Mouse (Mus musculus) forebrain, embryonic 16.5 days (tissue): ENCODE results near the gene Adam12. TPM values are rescaled to one million over a fixed set of nuclear protein-coding genes. Genes with fewer than 3 reads are reported as not detected.

Source experiments
- ATAC-seq: fragments of 200-750 bp; cut with Nextera tagmentation; 2 replicates; pipeline ENCODE4 v1.8.0; 2017; ENCODE audit warnings: mild to moderate bottlenecking, moderate library complexity
- H3K27ac ChIP-seq: fragments of 300-500 bp; sonication (generic); 2 replicates; pipeline ENCODE4 v1.5.1; 2014; ENCODE audit warnings: low read length, control low read depth
- H3K27me3 ChIP-seq: fragments of 300-500 bp; sonication (generic); replicated peaks from 2 replicates; pipeline ENCODE4 v1.6.1; 2014; ENCODE audit warnings: low read length; ENCODE audit not compliant: control insufficient read depth, insufficient read depth
- H3K36me3 ChIP-seq: fragments of 300-500 bp; sonication (generic); 2 replicates; pipeline ENCODE4 v1.6.1; 2014; ENCODE audit not compliant: control insufficient read depth, insufficient read depth
- H3K4me1 ChIP-seq: fragments of 300-500 bp; sonication (generic); replicated peaks from 2 replicates; pipeline ENCODE4 v1.6.1; 2014; ENCODE audit warnings: low read length; ENCODE audit not compliant: control insufficient read depth, insufficient read depth
- H3K4me2 ChIP-seq: fragments of 300-500 bp; sonication (generic); 2 replicates; pipeline ENCODE4 v1.6.1; 2014; ENCODE audit warnings: mild to moderate bottlenecking, low read length, control low read depth
- H3K4me3 ChIP-seq: fragments of 300-500 bp; sonication (generic); replicated peaks from 2 replicates; pipeline ENCODE4 v1.5.1; 2014; ENCODE audit warnings: mild to moderate bottlenecking, low read length, control low read depth
- H3K9ac ChIP-seq: fragments of 300-500 bp; sonication (generic); replicated peaks from 2 replicates; pipeline ENCODE4 v1.6.1; 2014; ENCODE audit warnings: low read depth, low read length, control low read depth
- H3K9me3 ChIP-seq: fragments of 300-500 bp; sonication (generic); 2 replicates; pipeline ENCODE4 v1.6.1; 2016; ENCODE audit warnings: low read length; ENCODE audit not compliant: control insufficient read depth
- WGBS: fragments of 180-500 bp; shearing (Covaris S2); extraction: QIAGEN DNeasy Blood & Tissue Kit; methylation state at CpG from one replicate; pipeline ENCODE4 v1.1.7; 2014; 5-methylcytosine and 5-hydroxymethylcytosine counted together
- polyA plus RNA-seq: library from polyadenylated mRNA; unstranded; fragments of >200 nt; fragmentation: Nextera tagmentation; extraction: Ambion mirVana; gene quantifications from 2 replicates; pipeline ENCODE4 v1.2.1, GENCODE M21; 2015

Adam12 gene
- polyA plus RNA-seq, 1 experiment from 2014 or later: 2.2 TPM

DNA sequence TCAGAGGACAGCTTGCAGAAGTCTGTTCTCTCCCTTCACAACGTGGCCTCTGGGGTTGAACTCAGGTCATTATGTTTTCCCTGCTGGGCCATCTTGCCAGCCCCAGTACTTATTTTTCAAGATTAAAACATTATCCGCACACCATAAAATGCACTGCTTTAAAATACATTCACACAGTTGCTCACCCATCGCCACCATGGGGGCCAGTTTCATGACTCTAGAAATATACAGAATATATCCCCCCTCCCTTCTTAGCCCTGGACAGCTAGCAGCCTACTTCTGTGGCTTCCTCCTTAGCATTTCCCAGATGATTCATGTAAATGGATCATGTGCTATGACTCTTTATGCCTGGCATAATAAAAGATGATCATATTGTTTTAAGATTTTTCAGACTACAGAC is 355.8 kb downstream of the Adam12 start:
- no peak overlapping the region for H3K27ac ChIP-seq
- no peak overlapping the region for H3K4me2 ChIP-seq
- no peaks in the 10 kb centered on the region for H3K27me3 ChIP-seq
- no peak overlapping the region for H3K4me3 ChIP-seq
- no peaks in the 10 kb centered on the region for H3K36me3 ChIP-seq
- H3K9ac ChIP-seq: no peak overlapping the region
- no peaks in the 10 kb centered on the region for H3K4me1 ChIP-seq
- WGBS: 88% methylated on average over 3 of the region's 3 CpGs
- H3K9me3 ChIP-seq: no peaks in the 10 kb centered on the region
- ATAC-seq: no peak

DNA sequence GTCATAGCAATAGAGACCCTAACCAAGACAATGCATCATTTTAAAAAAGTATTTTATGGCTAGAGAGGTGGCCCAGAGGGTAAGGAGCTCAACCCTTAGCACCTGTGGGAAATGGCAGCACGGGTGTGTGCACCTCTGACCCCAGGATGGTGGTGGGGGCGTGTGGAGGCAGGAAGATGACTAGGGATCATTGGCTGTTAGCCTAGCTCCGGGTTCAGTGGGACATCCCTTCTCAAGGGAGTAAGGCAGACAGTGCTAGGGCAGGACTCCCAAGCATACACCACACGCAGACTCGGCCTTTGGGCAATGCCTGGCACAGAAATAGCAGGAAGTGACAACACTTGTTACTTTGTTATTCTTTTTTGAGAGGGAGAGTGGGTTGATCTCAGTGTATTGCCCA is 359.2 kb downstream of the Adam12 start:
- no peak overlapping the region for H3K27ac ChIP-seq
- H3K36me3 ChIP-seq: no peaks in the 10 kb centered on the region
- no peak overlapping the region for H3K4me3 ChIP-seq
- H3K27me3 ChIP-seq: no peaks in the 10 kb centered on the region
- no peaks in the 10 kb centered on the region for H3K4me1 ChIP-seq
- no peaks in the 10 kb centered on the region for H3K9me3 ChIP-seq
- WGBS: 85% methylated on average over 5 of the region's 5 CpGs
- H3K4me2 ChIP-seq: no peak overlapping the region
- ATAC-seq: no peak
- H3K9ac ChIP-seq: no peak overlapping the region

DNA sequence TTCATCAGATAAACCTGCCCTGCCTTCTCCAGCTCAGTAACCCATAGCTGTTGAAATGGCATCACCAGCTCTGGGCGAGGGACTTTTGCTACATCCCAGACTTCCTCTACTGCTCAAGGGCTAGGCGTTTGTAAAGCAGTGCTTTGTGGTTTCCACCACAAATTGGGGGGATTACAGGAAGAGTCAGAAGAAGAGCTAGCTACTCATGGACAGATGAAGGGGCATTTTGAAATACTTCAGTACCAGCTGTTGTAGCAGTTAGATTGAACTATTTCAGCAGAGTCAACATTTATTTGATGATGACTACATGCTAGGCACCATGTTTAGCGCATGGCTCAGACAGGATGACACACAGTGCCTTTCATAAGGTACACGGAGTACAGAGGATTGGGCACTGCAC is 361.7 kb downstream of the Adam12 start:
- WGBS: 87% methylated on average over 4 of the region's 4 CpGs
- no peak overlapping the region for H3K4me2 ChIP-seq
- H3K9me3 ChIP-seq: no peaks in the 10 kb centered on the region
- H3K4me1 ChIP-seq: no peaks in the 10 kb centered on the region
- no peak for ATAC-seq
- H3K27me3 ChIP-seq: no peaks in the 10 kb centered on the region
- H3K4me3 ChIP-seq: no peak overlapping the region
- H3K9ac ChIP-seq: no peak overlapping the region
- no peak overlapping the region for H3K27ac ChIP-seq
- no peaks in the 10 kb centered on the region for H3K36me3 ChIP-seq

DNA sequence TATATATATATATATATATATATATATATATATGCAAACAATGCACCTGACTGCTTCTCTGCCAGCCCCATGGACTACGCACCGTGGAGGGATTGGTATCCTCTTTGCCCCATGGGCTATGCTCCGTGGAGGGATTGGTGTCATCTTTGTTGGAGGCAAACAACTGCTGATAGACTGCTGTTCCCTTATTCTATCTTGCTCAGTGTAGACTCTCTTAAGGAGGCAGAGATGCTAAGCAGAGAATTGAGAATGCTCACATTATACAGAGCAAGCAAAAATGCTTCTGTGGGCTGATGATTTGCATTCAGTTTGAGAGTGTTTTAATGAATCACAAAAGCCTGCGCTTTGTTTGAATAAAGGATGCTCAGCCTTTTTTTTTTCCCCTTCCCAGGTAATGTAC is 368.3 kb downstream of the Adam12 start:
- Histone ChIP-seq H3K4me2 (no peak overlapping the region), H3K27ac (no peak overlapping the region), H3K9me3 (no peaks in the 10 kb centered on the region), H3K4me3 (no peak overlapping the region), H3K27me3 (no peaks in the 10 kb centered on the region), H3K9ac (no peak overlapping the region), H3K36me3 (no peaks in the 10 kb centered on the region), H3K4me1 (0 out of 2 replicates have a peak, but pooled peaks cover under 1% of the 10 kb centered on the region)
- 33% methylated on average over 4 of the region's 4 CpGs for WGBS
- ATAC-seq: peak; percentile 40; the same call in 1 of the 2 replicates

DNA sequence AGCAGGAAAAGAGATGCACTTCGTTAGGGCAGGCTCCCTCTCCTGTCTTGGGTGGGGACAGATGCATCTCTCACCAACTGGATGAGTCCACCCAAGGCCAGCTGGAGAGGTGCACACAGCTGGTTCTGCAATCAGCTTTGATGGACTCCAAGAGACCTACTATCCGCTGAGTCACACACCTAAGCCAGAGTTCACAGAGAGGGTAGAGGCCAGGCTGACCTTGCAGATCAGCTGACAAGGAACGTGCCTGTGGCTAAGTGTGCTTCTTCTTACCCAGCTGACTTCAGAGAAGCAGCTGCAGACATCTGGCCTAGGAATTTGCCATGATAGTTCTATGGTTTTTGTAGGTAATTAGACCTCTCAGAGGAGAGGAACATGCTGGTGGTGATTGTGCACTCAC is 368.8 kb downstream of the Adam12 start:
- ATAC-seq: no peak
- no peak overlapping the region for H3K4me2 ChIP-seq
- H3K36me3 ChIP-seq: no peaks in the 10 kb centered on the region
- H3K4me1 ChIP-seq: 0 out of 2 replicates have a peak, but pooled peaks cover 3% of the 10 kb centered on the region
- H3K27ac ChIP-seq: no peak overlapping the region
- no peaks in the 10 kb centered on the region for H3K27me3 ChIP-seq
- H3K9ac ChIP-seq: no peak overlapping the region
- 83% methylated on average over 3 of the region's 3 CpGs for WGBS
- no peak overlapping the region for H3K4me3 ChIP-seq
- H3K9me3 ChIP-seq: no peaks in the 10 kb centered on the region

DNA sequence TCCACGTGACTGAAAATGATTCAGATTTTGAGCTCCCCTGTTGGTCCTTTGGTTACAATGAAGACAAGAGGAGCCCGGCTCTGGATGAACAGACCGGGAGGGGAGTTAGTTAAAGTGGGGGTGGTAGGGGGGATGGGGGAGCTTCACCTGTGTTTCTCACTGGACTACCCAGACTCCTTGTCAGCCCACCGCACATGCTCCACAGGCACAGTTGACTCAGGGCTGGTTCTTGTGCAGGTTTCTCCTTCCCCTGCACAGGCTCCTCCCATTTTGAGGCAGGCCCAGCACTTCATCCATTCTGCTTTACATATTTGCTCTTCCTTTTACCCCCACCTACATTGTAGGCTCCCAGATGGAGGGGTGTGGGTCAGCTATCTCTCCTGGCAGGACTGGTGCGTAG is 369.2 kb downstream of the Adam12 start:
- Histone ChIP-seq H3K9ac (no peak overlapping the region), H3K27ac (no peak overlapping the region), H3K36me3 (no peaks in the 10 kb centered on the region), H3K4me1 (0 out of 2 replicates have a peak, but pooled peaks cover 3% of the 10 kb centered on the region), H3K9me3 (no peaks in the 10 kb centered on the region), H3K4me3 (no peak overlapping the region), H3K27me3 (no peaks in the 10 kb centered on the region), H3K4me2 (no peak overlapping the region)
- WGBS: 82% methylated on average over 5 of the region's 5 CpGs
- no peak for ATAC-seq

DNA sequence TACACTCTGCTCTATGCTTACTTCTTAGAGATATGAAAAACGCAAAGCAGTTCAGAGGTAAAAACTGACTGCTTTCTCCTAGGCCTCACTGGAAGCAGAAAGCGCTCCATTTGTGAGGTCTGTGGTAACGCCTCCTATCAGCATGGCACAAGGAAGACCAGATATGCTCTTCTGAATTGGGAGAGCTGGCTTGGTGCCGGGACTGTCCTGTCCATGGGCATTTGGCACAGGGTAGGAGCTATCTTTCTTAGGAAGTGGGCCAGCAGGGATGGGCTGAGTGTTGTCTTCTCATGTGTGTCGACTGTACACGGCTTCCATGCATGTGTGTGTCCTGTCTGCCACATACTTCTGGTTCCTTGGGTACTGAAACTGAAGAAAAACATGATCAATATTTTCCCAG is 369.7 kb downstream of the Adam12 start:
- Histone ChIP-seq H3K4me2 (no peak overlapping the region), H3K4me3 (no peak overlapping the region), H3K9me3 (no peaks in the 10 kb centered on the region), H3K36me3 (no peaks in the 10 kb centered on the region), H3K9ac (no peak overlapping the region), H3K27ac (no peak overlapping the region), H3K27me3 (no peaks in the 10 kb centered on the region), H3K4me1 (0 out of 2 replicates have a peak, but pooled peaks cover 3% of the 10 kb centered on the region)
- no peak for ATAC-seq
- WGBS: 97% methylated on average over 6 of the region's 6 CpGs

DNA sequence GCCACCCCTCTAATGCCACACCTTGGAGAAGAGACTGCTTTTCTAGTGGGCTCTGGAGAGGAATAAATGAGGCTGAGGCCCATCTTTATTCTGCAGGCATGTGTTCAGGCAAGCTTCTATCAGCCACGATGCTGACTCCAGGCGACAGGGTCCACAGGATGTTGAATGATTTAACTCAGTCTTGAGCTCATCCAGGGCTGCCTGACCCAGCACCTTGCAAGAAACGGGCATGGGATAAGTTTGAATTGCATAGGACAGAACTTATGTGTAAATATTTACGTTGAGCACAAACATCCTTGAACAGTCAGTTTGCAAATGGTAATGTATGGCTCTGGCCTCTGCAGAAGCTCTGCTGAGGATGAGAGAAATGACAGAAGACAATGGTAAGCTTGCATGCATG is 372.4 kb downstream of the Adam12 start:
- 85% methylated on average over 4 of the region's 4 CpGs for WGBS

DNA sequence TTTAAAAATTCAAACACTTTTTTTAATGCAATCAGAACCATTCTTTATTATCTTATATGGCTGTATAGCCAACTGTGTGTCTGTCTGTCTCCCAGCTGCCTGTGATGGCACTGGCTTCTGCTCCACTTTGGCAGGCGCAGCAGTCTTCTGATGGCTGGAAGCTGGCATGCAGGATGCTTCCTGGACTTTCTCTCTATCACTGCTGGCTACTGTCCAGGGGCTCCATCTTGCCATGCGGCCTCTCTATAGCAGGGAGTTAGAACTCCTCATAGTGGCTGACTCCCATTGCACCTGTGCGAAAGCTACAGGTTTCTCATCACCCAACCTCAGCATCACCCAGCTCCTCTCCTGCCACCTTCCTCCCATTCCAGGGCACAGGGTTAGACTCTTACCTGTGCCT is 373.4 kb downstream of the Adam12 start:
- no peaks in the 10 kb centered on the region for H3K9me3 ChIP-seq
- WGBS: 75% methylated on average over 3 of the region's 3 CpGs
- H3K4me3 ChIP-seq: no peak overlapping the region
- H3K4me2 ChIP-seq: no peak overlapping the region
- H3K27ac ChIP-seq: no peak overlapping the region
- H3K4me1 ChIP-seq: 0 out of 2 replicates have a peak, but pooled peaks cover 3% of the 10 kb centered on the region
- no peaks in the 10 kb centered on the region for H3K36me3 ChIP-seq
- H3K9ac ChIP-seq: no peak overlapping the region
- no peak for ATAC-seq
- H3K27me3 ChIP-seq: no peaks in the 10 kb centered on the region

More for the DNA sequence above, 372.4 kb downstream of the Adam12 start:
- Histone ChIP-seq H3K9me3 (no peaks in the 10 kb centered on the region), H3K4me1 (0 out of 2 replicates have a peak, but pooled peaks cover 3% of the 10 kb centered on the region), H3K27me3 (no peaks in the 10 kb centered on the region), H3K27ac (no peak overlapping the region), H3K4me2 (no peak overlapping the region), H3K36me3 (no peaks in the 10 kb centered on the region), H3K4me3 (no peak overlapping the region), H3K9ac (no peak overlapping the region)
- no peak for ATAC-seq

DNA sequence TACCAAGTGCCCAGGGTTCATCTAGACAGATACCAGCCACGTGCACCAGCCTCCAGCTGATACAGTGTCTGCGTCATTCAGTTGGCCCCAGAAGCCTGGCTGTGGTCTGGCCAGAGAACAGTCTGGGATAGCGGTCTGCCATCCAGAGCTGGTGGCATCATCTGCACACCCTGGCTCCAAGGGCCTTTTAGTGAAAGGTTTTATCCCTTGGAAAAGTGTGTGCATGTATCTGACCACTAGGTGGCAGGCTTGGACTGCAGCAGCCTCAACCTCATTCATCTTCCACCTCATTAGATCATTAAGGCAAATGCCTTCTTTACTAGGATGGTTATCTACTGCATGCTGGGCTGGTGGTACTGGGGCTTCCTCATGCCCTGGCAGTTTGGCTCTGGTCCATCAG is 375.7 kb downstream of the Adam12 start:
- H3K9ac ChIP-seq: no peak overlapping the region
- H3K4me2 ChIP-seq: no peak overlapping the region
- no peaks in the 10 kb centered on the region for H3K36me3 ChIP-seq
- 20% methylated on average over 3 of the region's 3 CpGs for WGBS
- ATAC-seq: peak; percentile 77
- no peak overlapping the region for H3K27ac ChIP-seq
- no peaks in the 10 kb centered on the region for H3K9me3 ChIP-seq
- H3K27me3 ChIP-seq: no peaks in the 10 kb centered on the region
- H3K4me3 ChIP-seq: no peak overlapping the region
- H3K4me1 ChIP-seq: 0 out of 2 replicates have a peak, but pooled peaks cover 3% of the 10 kb centered on the region
